Mouse (Mus musculus) testis, adult 2 months (tissue): ENCODE data around the gene Med26. TPM values are rescaled to one million over a fixed set of nuclear protein-coding genes. Genes with fewer than 3 reads are reported as not detected.

Experiments used
- H3K27ac ChIP-seq: fragments of 200-500 bp; 2 replicates; pipeline ENCODE4 v1.5.1; 2012; ENCODE audit warnings: low read depth, low read length; ENCODE audit not compliant: control insufficient read depth, insufficient read depth
- H3K27me3 ChIP-seq: fragments of 200-500 bp; 2 replicates; pipeline ENCODE4 v1.6.1; 2012; ENCODE audit warnings: mild to moderate bottlenecking, low read length, moderate library complexity; ENCODE audit not compliant: control insufficient read depth, insufficient read depth
- H3K36me3 ChIP-seq: fragments of 200-500 bp; 2 replicates; pipeline ENCODE4 v1.6.1; 2012; ENCODE audit warnings: mild to moderate bottlenecking, low read length; ENCODE audit not compliant: control insufficient read depth, insufficient read depth
- H3K4me1 ChIP-seq: fragments of 200-500 bp; 2 replicates; pipeline ENCODE4 v1.6.1; 2012; ENCODE audit warnings: low read length; ENCODE audit not compliant: control insufficient read depth, insufficient read depth
- H3K4me3 ChIP-seq: fragments of 200-500 bp; 2 replicates; pipeline ENCODE4 v1.5.1; 2012; ENCODE audit warnings: low read depth, mild to moderate bottlenecking, low read length, moderate library complexity, mixed read lengths; ENCODE audit not compliant: control insufficient read depth
- CTCF ChIP-seq: fragments of 200-500 bp; IDR thresholded peaks from 2 replicates; pipeline ENCODE4 v1.5.1; 2012; ENCODE audit warnings: low read depth, mild to moderate bottlenecking, inconsistent platforms, low read length, moderate library complexity; ENCODE audit not compliant: control insufficient read depth, insufficient read depth, insufficient replicate concordance
- POLR2A ChIP-seq: fragments of 200-500 bp; IDR thresholded peaks from 2 replicates; pipeline ENCODE4 v1.6.1; 2012; ENCODE audit warnings: low read depth, mild to moderate bottlenecking, inconsistent platforms, low read length, moderate library complexity; ENCODE audit not compliant: control insufficient read depth
- polyA plus RNA-seq: library from polyadenylated mRNA; depleted of rRNA; stranded (reverse); fragments of >200 nt; gene quantifications from 2 replicates; pipeline ENCODE4 v1.2.3, GENCODE M21; 2012

Med26 gene
- polyA plus RNA-seq, 1 experiment: 80.0 TPM

- Histone ChIP-seq H3K36me3 (no peaks in the 10 kb centered on the region), H3K27ac (no peak overlapping the region), H3K27me3 (no peaks in the 10 kb centered on the region), H3K4me3 (no peak overlapping the region), H3K4me1 (no peaks in the 10 kb centered on the region; the same call in 1 of the 2 replicates)
- TF ChIP-seq CTCF (no peak), POLR2A (no peak)
Measured at GRCm38 (mm10) chr8:72579374-72579773, 31.3 kb upstream of the Med26 start.

GRCm38 (mm10) chr8:72577941-72578340, 29.9 kb upstream of the Med26 start:
- Histone ChIP-seq H3K4me3 (no peak overlapping the region), H3K4me1 (no peaks in the 10 kb centered on the region), H3K36me3 (no peaks in the 10 kb centered on the region), H3K27me3 (no peaks in the 10 kb centered on the region), H3K27ac (no peak overlapping the region)
- TF ChIP-seq POLR2A (no peak), CTCF (no peak)

- H3K4me3 ChIP-seq: no peak overlapping the region
- H3K4me1 ChIP-seq: peaks cover 6% of the 10 kb centered on the region
- H3K27me3 ChIP-seq: no peaks in the 10 kb centered on the region
- no peaks in the 10 kb centered on the region for H3K36me3 ChIP-seq
- no peak overlapping the region for H3K27ac ChIP-seq
- TF ChIP-seq POLR2A: no peak
- TF ChIP-seq CTCF: no peak
Measured at GRCm38 (mm10) chr8:72577266-72577665, 29.2 kb upstream of the Med26 start.

GRCm38 (mm10) chr8:72575915-72576314, 27.8 kb upstream of the Med26 start:
- H3K27ac ChIP-seq: no peak overlapping the region
- TF ChIP-seq CTCF (no peak), POLR2A (no peak)
- H3K4me3 ChIP-seq: no peak overlapping the region
- H3K27me3 ChIP-seq: no peaks in the 10 kb centered on the region
- H3K4me1 ChIP-seq: peaks cover 17% of the 10 kb centered on the region
- H3K36me3 ChIP-seq: no peaks in the 10 kb centered on the region

- Histone ChIP-seq H3K4me1 (peaks cover 21% of the 10 kb centered on the region), H3K27ac (no peak overlapping the region), H3K4me3 (no peak overlapping the region), H3K27me3 (no peaks in the 10 kb centered on the region), H3K36me3 (no peaks in the 10 kb centered on the region)
- TF ChIP-seq POLR2A: no peak
Measured at GRCm38 (mm10) chr8:72573450-72573849, 25.4 kb upstream of the Med26 start.

- Histone ChIP-seq H3K27me3 (no peaks in the 10 kb centered on the region), H3K4me3 (peak overlapping the region; percentile 94), H3K27ac (no peak overlapping the region), H3K4me1 (peaks cover 21% of the 10 kb centered on the region), H3K36me3 (no peaks in the 10 kb centered on the region; the same call in 1 of the 2 replicates)
- TF ChIP-seq POLR2A: no peak
- TF ChIP-seq CTCF: no peak
Measured at GRCm38 (mm10) chr8:72572507-72572906, 24.4 kb upstream of the Med26 start.

GRCm38 (mm10) chr8:72571611-72572473, 23.8 kb upstream of the Med26 start, which contains the start of gene Tmem38a:
Gene Tmem38a, plus strand, starts transcription at chr8:72572055.
- H3K4me3 ChIP-seq: peak within 1 kb of the TSS; percentile 94
- H3K27ac ChIP-seq: peak within 1 kb of the TSS; percentile 96
- no peaks in the 10 kb centered on the region for H3K27me3 ChIP-seq
- TF ChIP-seq CTCF: no peak
- 0 out of 2 replicates have a peak, but pooled peaks have one; percentile 2 for TF ChIP-seq POLR2A
- H3K36me3 ChIP-seq: peaks cover 3% of the 10 kb centered on the region
- peaks cover 21% of the 10 kb centered on the region for H3K4me1 ChIP-seq
